Mouse (Mus musculus) urinary bladder, postnatal 36 days (tissue): ENCODE results near the gene Pramel5.
"Not testable (repeated sequence)": the region's sequence is repeated elsewhere in the genome, so short reads cannot be mapped to it uniquely, and the experiment has no call there.

Experiments used
- DNase-seq, 2 experiments: peaks; one replicate each; pipeline ENCODE4 v3.0.0; 2022; ENCODE audit warnings: low spot score in 2 of 2, mixed read lengths in 1 of 2

The Pramel5 gene

DNA sequence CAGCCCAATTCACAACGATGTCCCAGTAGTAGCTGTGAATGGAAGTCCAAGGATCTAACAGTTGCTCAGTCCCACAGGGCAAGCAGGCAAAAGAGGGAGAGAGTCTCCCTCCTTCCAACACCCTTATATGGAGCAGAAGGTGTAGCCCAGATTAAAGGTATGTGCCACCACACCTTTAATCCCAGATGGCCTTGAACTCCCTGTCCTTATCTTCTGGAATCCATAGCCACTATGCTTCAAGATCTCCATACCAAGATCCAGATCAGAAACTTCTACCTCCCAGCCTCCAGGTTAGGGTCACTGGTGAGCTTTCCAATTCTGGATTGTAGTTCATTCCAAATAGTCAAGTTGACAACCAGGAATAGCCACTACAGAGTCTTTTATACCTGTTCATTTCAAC is at the start of gene Pramel5:
Gene Pramel5 (minus strand): TSS at position 101 of the 400 bp plus-strand sequence.
- DNase-seq: not testable (repeated sequence)

DNA sequence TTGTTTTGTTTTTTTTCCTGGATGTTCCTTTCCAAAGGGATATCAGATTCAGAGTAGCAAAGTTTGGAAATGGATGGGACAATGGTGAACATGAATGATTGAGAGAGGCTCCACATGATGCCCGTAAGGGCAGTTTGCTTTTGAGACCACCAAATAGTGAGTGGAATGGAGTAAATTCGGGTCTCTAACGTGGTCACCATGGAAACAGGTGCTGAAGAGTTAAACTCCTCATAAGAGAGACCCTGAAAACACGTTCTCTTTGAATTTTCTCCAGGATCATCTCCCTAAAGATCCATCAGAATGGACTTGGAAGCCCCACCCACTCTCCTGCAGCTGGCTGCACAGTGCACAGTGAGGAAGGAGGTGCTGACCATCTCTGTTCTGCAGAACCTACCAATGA is 49.7 kb upstream of the Pramel5 start, which contains the start of gene Gm13128:
Gene Gm13128 (plus strand): TSS at position 301 of the 400 bp plus-strand sequence.
- DNase-seq: not testable (repeated sequence)

DNA sequence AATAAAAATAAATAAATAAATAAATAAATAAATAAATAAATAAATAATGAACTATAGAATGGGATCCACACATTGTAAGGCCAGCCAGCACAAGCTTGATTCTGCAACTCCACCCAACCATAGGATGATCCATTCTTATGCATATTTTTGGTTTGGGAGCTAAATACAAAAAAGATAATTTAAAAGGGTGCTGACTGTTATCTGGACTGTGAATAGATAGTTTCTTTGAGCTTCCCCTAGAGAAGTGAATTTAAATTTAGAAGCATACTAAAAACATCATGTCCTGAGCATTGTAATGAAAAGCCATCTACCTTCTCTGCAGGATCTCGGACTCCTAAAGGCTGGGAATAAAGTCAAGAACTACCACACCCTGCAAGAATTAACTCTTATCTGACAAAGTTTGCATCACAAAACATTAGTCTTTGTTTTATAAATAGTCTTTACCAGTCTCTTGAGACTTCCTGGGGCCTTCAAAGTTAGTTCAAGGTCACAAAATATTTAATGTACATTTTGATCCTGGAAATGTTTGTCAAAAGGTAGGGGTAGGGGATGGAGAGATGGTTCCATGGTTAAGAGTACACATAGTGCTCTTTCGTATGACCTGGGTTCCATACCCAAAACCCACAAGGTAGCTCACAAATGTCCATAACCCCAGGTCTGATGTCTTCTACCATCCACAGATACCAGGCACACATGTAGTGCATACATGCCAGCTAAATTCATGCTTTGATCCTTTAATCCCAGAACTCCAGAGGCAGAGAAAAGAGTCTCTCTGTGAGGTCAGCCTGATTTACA is 32.6 kb upstream of the Pramel5 start:
- DNase-seq: not testable (repeated sequence)

DNA sequence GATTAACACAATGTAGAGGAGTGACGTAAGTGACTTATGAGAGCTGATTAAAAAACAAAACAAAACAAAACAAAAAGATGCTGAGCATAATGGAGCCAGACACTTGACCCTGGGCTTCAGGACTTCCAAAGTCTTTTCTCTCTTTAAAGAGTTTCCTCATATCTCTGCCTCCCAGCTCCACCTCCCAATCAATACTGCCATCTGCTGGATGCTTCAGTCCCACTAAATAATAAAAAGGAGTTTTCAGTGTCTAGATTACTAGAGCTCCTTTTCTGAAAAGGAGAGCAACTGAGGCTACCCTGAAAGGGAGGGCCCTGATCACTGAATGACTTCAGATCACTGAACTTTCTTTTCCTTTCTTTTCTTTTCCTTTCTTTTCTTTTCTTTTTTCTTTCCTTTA is 19.1 kb upstream of the Pramel5 start:
- DNase-seq: not testable (repeated sequence)

DNA sequence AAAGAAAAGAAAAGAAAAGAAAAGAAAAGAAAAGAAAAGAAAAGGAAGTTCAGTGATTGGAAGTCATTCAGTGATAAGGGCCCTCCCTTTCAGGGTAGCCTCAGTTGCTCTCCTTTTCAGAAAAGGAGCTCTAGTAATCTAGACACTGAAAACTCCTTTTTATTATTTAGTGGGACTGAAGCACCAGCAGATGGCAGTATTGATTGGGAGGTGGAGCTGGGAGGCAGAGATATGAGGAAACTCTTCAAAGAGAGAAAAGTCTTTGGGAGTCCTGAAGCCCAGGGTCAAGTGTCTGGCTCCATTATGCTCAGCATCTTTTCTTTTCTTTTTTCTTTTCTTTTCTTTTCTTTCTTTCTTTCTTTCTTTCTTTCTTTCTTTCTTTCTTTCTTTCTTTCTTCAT is 25.5 kb downstream of the Pramel5 start:
- DNase-seq: not testable (repeated sequence)
